Mouse (Mus musculus) forebrain, embryonic 13.5 days (tissue): ENCODE results near the gene Dgke. TPM values are rescaled to one million over a fixed set of nuclear protein-coding genes. Genes with fewer than 3 reads are reported as not detected.
"Not testable (repeated sequence)": the region's sequence is repeated elsewhere in the genome, so short reads cannot be mapped to it uniquely, and the experiment has no call there.

Experiments
- ATAC-seq: fragments of 200-750 bp; cut with Nextera tagmentation; 2 replicates; pipeline ENCODE4 v1.8.0; 2017
- H3K27ac ChIP-seq: fragments of 300-500 bp; sonication (generic); 2 replicates; pipeline ENCODE4 v1.5.1; 2015; ENCODE audit warnings: inconsistent platforms, mild to moderate bottlenecking, moderate library complexity
- H3K27me3 ChIP-seq: fragments of 300-500 bp; sonication (generic); 2 replicates; pipeline ENCODE4 v1.6.1; 2015; ENCODE audit warnings: mild to moderate bottlenecking, inconsistent platforms
- H3K36me3 ChIP-seq: fragments of 300-500 bp; sonication (generic); 2 replicates; pipeline ENCODE4 v1.6.1; 2015; ENCODE audit warnings: mild to moderate bottlenecking, inconsistent platforms; ENCODE audit not compliant: poor library complexity, severe bottlenecking
- H3K4me1 ChIP-seq: fragments of 300-500 bp; sonication (generic); 2 replicates; pipeline ENCODE4 v1.6.1; 2015; ENCODE audit warnings: inconsistent platforms
- H3K4me2 ChIP-seq: fragments of 300-500 bp; sonication (generic); 2 replicates; pipeline ENCODE4 v1.6.1; 2015; ENCODE audit warnings: inconsistent platforms, mild to moderate bottlenecking, moderate library complexity
- H3K4me3 ChIP-seq: fragments of 300-500 bp; sonication (generic); 2 replicates; pipeline ENCODE4 v1.5.1; 2015; ENCODE audit warnings: mild to moderate bottlenecking, inconsistent platforms
- H3K9ac ChIP-seq: fragments of 300-500 bp; sonication (generic); 2 replicates; pipeline ENCODE4 v1.6.1; 2015; ENCODE audit warnings: mild to moderate bottlenecking, inconsistent platforms
- H3K9me3 ChIP-seq: fragments of 300-500 bp; sonication (generic); replicated peaks from 2 replicates; pipeline ENCODE4 v1.6.1; 2016; ENCODE audit warnings: inconsistent platforms
- WGBS: fragments of 180-500 bp; shearing (Covaris S2); methylation state at CpG from one replicate; pipeline ENCODE4 v1.1.7; 2015; 5-methylcytosine and 5-hydroxymethylcytosine counted together
- polyA plus RNA-seq: library from polyadenylated mRNA; unstranded; fragments of >200 nt; fragmentation: Nextera tagmentation; extraction: Ambion mirVana; gene quantifications from 2 replicates; pipeline ENCODE4 v1.2.1, GENCODE M21; 2015

Dgke gene
- polyA plus RNA-seq, 1 experiment from 2014 or later = 8.7 TPM

GRCm38 (mm10) chr11:88998406-88998805 lies 68.2 kb downstream of the Dgke start:
- Histone ChIP-seq H3K27ac (no peak overlapping the region), H3K4me1 (peaks cover 11% of the 10 kb centered on the region; the same call in 1 of the 2 replicates), H3K9me3 (no peaks in the 10 kb centered on the region), H3K4me3 (no peak overlapping the region), H3K36me3 (no peaks in the 10 kb centered on the region), H3K27me3 (peaks cover 21% of the 10 kb centered on the region), H3K9ac (no peak overlapping the region), H3K4me2 (no peak overlapping the region)
- ATAC-seq = no peak
- 7% methylated on average over 3 of the region's 3 CpGs for WGBS

- not testable (repeated sequence) for ATAC-seq, H3K27ac ChIP-seq, H3K9me3 ChIP-seq, H3K4me3 ChIP-seq, H3K9ac ChIP-seq, H3K36me3 ChIP-seq, H3K4me2 ChIP-seq
- H3K4me1 ChIP-seq = peaks cover 11% of the 10 kb centered on the region; the same call in 1 of the 2 replicates
- peaks cover 21% of the 10 kb centered on the region for H3K27me3 ChIP-seq
- 90% methylated on average over 5 of the region's 5 CpGs for WGBS
Observed at GRCm38 (mm10) chr11:88997343-88997742, 69.3 kb downstream of the Dgke start.

GRCm38 (mm10) chr11:88996427-88996826 lies 70.2 kb downstream of the Dgke start:
- no peak for ATAC-seq
- WGBS = 75% methylated on average over 7 of the region's 7 CpGs

GRCm38 (mm10) chr11:88995616-88996015 lies 71.0 kb downstream of the Dgke start:
- Histone ChIP-seq H3K4me1 (peaks cover 11% of the 10 kb centered on the region; the same call in 1 of the 2 replicates), H3K27ac (no peak overlapping the region), H3K27me3 (peaks cover 21% of the 10 kb centered on the region), H3K9ac (no peak overlapping the region), H3K4me2 (no peak overlapping the region), H3K9me3 (no peaks in the 10 kb centered on the region), H3K4me3 (no peak overlapping the region), H3K36me3 (peaks cover 12% of the 10 kb centered on the region)
- WGBS = 83% methylated on average over 2 of the region's 2 CpGs
- ATAC-seq = no peak

More at GRCm38 (mm10) chr11:88996427-88996826, 70.2 kb downstream of the Dgke start:
- H3K27ac ChIP-seq = no peak overlapping the region
- peaks cover 21% of the 10 kb centered on the region for H3K27me3 ChIP-seq
- H3K9me3 ChIP-seq = no peaks in the 10 kb centered on the region
- H3K4me3 ChIP-seq = no peak overlapping the region
- no peak overlapping the region for H3K4me2 ChIP-seq
- H3K4me1 ChIP-seq = peaks cover 11% of the 10 kb centered on the region; the same call in 1 of the 2 replicates
- H3K36me3 ChIP-seq = peaks cover 4% of the 10 kb centered on the region
- no peak overlapping the region for H3K9ac ChIP-seq

GRCm38 (mm10) chr11:88994492-88994891 lies 72.2 kb downstream of the Dgke start:
- WGBS = 89% methylated on average over 7 of the region's 7 CpGs
- H3K27ac ChIP-seq = no peak overlapping the region
- peaks cover 8% of the 10 kb centered on the region; the same call in 1 of the 2 replicates for H3K4me1 ChIP-seq
- no peak overlapping the region for H3K9ac ChIP-seq
- no peak overlapping the region for H3K4me3 ChIP-seq
- H3K36me3 ChIP-seq = peaks cover 14% of the 10 kb centered on the region
- ATAC-seq = no peak
- no peak overlapping the region for H3K4me2 ChIP-seq
- H3K9me3 ChIP-seq = no peaks in the 10 kb centered on the region
- H3K27me3 ChIP-seq = peaks cover 9% of the 10 kb centered on the region

GRCm38 (mm10) chr11:88993625-88994024 lies 73.0 kb downstream of the Dgke start:
- ATAC-seq = no peak
- H3K27me3 ChIP-seq = peaks cover under 1% of the 10 kb centered on the region; the same call in 1 of the 2 replicates
- H3K9ac ChIP-seq = no peak overlapping the region

GRCm38 (mm10) chr11:88993186-88993585 lies 73.5 kb downstream of the Dgke start:
- H3K27ac ChIP-seq = no peak overlapping the region
- no peak overlapping the region for H3K4me3 ChIP-seq
- H3K4me2 ChIP-seq = no peak overlapping the region
- H3K4me1 ChIP-seq = no peaks in the 10 kb centered on the region
- no peaks in the 10 kb centered on the region for H3K9me3 ChIP-seq
- no peak overlapping the region for H3K9ac ChIP-seq
- 53% methylated on average over 7 of the region's 7 CpGs for WGBS
- H3K27me3 ChIP-seq = no peaks in the 10 kb centered on the region; the same call in 1 of the 2 replicates
- no peak for ATAC-seq
- peaks cover 20% of the 10 kb centered on the region for H3K36me3 ChIP-seq

More at GRCm38 (mm10) chr11:88993625-88994024, 73.0 kb downstream of the Dgke start:
- Histone ChIP-seq H3K36me3 (peaks cover 18% of the 10 kb centered on the region), H3K9me3 (no peaks in the 10 kb centered on the region), H3K4me3 (no peak overlapping the region), H3K4me1 (no peaks in the 10 kb centered on the region), H3K4me2 (no peak overlapping the region), H3K27ac (no peak overlapping the region)
- WGBS = 17% methylated on average over 5 of the region's 5 CpGs

- H3K9me3 ChIP-seq = no peaks in the 10 kb centered on the region
- no peak overlapping the region for H3K27ac ChIP-seq
- H3K27me3 ChIP-seq = no peaks in the 10 kb centered on the region
- H3K4me2 ChIP-seq = no peak overlapping the region
- H3K4me3 ChIP-seq = no peak overlapping the region
- H3K4me1 ChIP-seq = no peaks in the 10 kb centered on the region
- WGBS = 76% methylated on average over 5 of the region's 5 CpGs
- no peak overlapping the region for H3K9ac ChIP-seq
- ATAC-seq = no peak
- peaks cover 53% of the 10 kb centered on the region for H3K36me3 ChIP-seq
Observed at GRCm38 (mm10) chr11:88989530-88989929, 77.1 kb downstream of the Dgke start.

- Histone ChIP-seq H3K9ac (no peak overlapping the region), H3K4me3 (no peak overlapping the region), H3K27ac (no peak overlapping the region), H3K4me2 (no peak overlapping the region), H3K36me3 (peaks cover 59% of the 10 kb centered on the region), H3K4me1 (no peaks in the 10 kb centered on the region), H3K9me3 (no peaks in the 10 kb centered on the region), H3K27me3 (no peaks in the 10 kb centered on the region)
- no peak for ATAC-seq
- 78% methylated on average over 5 of the region's 5 CpGs for WGBS
Observed at GRCm38 (mm10) chr11:88988956-88989355, 77.7 kb downstream of the Dgke start.

GRCm38 (mm10) chr11:88986616-88987015 lies 80.0 kb downstream of the Dgke start:
- 89% methylated on average over 10 of the region's 10 CpGs for WGBS
- Histone ChIP-seq H3K9me3 (no peaks in the 10 kb centered on the region), H3K9ac (no peak overlapping the region), H3K4me3 (no peak overlapping the region), H3K27ac (no peak overlapping the region), H3K4me1 (no peaks in the 10 kb centered on the region), H3K27me3 (no peaks in the 10 kb centered on the region), H3K4me2 (no peak overlapping the region), H3K36me3 (peaks cover 77% of the 10 kb centered on the region)
- ATAC-seq = no peak

Other genes with a start within 250 kb of the Dgke start
- 21.8 and 26.4 TPM in 2 replicates for gene Akap1, start 202.3 kb downstream of the Dgke start, polyA plus RNA-seq
- 35.9 and 36.5 TPM in 2 replicates for gene Scpep1, start 111.4 kb downstream of the Dgke start, polyA plus RNA-seq
- gene Elobl, start 99.9 kb downstream of the Dgke start, polyA plus RNA-seq = not detected in 2 replicates
- 21.1 and 25.2 TPM in 2 replicates for gene Coil, start 96.6 kb downstream of the Dgke start, polyA plus RNA-seq
- gene Trim25, start 67.5 kb downstream of the Dgke start, polyA plus RNA-seq = 2.4 and 3.0 TPM in 2 replicates
- not detected in 2 replicates for gene Gm525, start 7.0 kb upstream of the Dgke start, polyA plus RNA-seq
- 2.6 and 3.3 TPM in 2 replicates for gene Nog, start 235.5 kb upstream of the Dgke start, polyA plus RNA-seq